Mouse (Mus musculus) monocyte, adult 2 months (primary cell): ENCODE measurements around the gene Marcksl1.

Experiments
- DNase-seq, 2 experiments: peaks; one replicate each; pipeline ENCODE4 v3.0.0; 2022; ENCODE audit warnings: low spot score in 2 of 2, low read depth in 1 of 2

Gene Marcksl1

DNA sequence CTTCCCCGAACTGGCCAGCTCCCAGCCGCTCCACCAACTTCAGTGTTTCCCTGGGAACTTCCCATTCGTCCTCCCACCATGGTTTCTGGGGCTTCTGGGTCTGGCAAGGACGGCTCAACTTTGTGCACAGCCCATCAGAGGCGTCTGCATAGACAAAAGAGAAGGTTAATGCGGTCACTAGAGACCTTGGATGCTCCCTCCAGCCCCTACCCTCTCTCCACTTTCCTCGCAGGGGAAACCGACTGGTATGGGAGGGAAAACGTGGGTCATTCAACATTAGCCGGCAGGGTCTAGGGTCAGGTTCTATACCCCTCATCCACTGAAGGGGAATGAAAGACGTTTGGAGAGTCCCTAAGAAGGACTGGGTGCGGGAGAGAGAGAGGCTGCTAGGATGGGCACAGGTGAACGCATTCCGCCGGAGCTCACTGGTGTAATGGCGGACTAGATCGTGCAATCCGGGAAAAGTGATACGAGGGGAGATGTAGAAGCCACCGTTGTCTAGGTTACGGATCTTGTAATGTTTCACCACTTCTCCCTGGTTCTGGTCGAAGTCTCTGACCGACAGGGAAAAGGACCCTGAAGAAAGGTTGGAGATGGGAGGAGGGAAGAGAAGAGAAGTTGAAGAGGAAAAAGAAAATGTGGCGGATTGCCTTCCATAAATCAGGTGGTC lies 42.6 kb downstream of the Marcksl1 start:
- no peak for DNase-seq

DNA sequence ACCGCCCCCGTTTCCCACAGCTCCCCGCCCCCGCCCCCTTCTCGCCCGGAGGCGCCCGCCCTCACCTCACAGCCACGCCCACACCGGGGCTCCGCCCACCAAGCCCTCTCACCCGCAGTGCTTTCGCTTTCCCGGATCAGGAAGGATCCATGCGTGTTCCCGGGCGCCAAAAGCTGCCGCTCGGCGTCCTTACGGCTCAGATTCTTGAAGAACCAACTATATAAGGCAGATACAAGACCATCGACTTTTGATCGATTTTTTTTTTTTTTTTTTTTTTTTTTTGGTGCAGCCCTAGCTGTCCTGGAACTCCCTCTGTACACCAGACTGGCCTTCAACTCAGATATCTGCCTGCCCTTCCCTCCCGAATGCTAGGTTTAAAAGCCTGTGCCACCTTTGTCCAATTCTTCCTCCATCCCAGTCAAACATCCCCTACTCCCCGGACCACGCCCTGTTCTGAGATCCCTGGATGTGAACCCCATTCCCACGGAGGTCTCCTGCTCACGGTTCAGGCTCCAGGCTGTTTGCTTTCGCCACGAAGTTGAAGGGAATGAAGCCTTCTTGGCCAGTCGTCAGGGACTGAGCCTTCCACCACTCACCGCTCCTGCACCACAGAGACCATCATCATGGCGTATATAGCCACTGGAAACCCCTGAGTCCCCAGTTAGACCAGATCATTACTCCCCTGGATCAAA lies 43.3 kb downstream of the Marcksl1 start:
- peak; percentile 42 to 62 for DNase-seq

DNA sequence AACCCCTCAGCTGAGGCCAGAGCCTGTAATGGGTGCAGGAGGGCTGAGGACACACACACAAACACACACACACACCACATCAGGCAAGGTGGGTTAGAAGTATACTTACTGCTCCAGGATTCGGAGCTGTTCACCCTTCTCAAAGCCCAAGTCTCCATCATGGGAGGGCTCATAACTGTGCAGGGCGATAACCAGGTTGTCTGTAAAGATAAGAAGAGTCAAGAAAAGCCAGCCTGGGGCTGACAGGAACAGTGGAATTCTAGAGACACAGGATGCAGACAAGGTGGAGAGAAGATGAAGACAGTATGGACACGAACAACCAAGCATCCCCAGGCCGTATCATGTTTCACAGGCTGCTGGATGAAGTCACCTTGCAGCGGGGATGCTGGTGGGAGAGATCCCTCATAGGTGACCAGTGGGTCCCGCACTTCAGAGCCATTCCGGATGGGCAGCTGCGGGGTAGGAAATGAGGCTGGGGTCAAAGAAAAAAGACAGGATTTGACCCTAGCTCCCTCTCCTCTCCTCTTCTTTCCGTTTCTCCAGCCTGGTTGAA lies 44.0 kb downstream of the Marcksl1 start:
- DNase-seq, result no peak

DNA sequence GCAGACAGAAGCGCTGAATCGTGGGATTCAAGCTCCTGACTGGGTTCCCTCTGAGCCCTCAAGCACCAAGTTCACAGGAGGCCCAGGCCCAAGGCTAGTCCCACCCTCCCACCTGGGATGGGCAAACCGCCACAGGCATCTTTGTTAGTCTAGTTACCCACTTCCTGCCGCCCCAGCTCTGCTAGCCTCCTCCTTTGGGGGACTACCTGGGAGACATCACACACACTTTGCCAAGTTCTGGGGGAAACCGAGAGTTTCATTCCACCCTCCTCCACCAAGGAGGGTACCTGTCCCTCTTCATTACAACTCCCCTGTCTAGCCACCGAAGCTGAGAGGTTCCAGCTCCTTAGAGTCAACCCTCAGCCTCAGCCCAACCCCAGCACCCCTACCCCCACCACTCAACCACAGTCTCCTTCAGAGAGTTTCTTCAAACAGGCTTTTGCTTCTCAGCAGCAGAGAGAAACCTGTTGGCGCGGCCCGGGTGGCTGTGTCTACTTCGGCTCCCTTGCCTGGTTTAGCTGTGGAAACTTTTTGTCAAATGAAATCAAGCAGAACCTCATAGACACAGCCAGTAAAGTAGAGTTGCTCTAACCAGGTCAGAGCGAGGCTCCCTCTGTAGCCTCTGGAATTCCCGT lies 45.1 kb downstream of the Marcksl1 start:
- DNase-seq, result no peak

DNA sequence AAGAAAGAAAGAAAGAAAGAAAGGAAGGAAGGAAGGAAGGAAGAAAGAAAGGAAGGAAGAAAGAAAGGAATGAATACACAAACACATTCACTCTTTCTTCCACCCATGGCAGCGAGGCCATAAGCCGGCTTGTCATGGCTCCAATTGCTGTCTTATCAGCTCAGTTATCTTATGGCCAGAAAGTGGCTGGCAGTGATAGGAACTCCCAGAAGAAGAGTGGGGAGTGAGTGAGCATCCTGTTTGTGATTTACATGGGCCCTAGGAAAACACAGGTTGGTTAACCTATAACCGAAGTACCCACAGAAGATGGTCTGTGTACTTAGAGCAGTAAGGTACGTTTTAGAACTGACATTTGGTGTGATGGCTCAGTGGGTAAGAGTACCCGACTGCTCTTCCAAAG lies 47.8 kb downstream of the Marcksl1 start:
- no peak for DNase-seq

DNA sequence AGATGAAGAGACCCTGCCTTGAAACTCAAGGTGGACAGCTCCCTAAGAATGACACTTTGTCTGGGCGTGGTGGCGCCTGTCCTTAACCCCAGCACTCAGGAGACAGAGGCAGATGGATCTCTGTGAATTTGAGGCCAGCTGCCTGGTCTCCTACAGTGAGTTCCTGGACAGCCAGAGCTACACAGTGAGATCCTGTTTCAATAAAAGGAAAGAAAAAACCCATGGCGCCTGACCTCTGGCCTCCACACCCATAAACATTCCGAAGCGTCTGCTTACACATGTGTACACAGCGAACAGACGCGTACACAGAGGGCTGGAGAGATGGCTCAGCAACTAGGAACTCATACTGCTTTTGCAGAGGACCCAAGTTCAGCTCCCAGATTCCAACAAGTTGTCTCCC lies 50.3 kb downstream of the Marcksl1 start:
- DNase-seq, result no peak

DNA sequence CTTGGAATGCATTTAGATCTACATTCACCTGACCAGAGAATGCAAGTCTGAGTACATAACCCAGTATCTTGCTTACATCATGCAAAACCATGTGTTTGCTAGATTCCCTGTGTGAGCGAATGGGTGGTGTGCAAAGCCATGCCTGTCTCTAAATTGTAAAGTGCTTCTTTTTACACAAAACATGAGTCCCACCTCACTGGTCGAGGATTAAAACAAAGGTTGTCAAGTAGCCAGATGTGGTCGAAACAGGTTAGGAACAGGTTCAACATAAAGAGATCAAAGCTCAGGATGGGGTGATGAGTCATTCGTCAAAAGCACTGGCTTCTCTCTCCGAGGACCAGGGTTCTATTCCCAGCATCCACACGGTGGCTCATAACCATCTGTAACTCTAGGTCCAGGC lies 51.8 kb downstream of the Marcksl1 start:
- DNase-seq, result no peak
